Mouse (Mus musculus): Measurements from ENCODE around the gene Pole3. TPM values are rescaled to one million over a fixed set of nuclear protein-coding genes. Genes with fewer than 3 reads are reported as not detected.
"Not testable (repeated sequence)": the region's sequence is repeated elsewhere in the genome, so short reads cannot be mapped to it uniquely, and the experiment has no call there.

Pole3 gene
- polyA plus RNA-seq, 2 experiments = 51.4 to 77.9 TPM

DNA sequence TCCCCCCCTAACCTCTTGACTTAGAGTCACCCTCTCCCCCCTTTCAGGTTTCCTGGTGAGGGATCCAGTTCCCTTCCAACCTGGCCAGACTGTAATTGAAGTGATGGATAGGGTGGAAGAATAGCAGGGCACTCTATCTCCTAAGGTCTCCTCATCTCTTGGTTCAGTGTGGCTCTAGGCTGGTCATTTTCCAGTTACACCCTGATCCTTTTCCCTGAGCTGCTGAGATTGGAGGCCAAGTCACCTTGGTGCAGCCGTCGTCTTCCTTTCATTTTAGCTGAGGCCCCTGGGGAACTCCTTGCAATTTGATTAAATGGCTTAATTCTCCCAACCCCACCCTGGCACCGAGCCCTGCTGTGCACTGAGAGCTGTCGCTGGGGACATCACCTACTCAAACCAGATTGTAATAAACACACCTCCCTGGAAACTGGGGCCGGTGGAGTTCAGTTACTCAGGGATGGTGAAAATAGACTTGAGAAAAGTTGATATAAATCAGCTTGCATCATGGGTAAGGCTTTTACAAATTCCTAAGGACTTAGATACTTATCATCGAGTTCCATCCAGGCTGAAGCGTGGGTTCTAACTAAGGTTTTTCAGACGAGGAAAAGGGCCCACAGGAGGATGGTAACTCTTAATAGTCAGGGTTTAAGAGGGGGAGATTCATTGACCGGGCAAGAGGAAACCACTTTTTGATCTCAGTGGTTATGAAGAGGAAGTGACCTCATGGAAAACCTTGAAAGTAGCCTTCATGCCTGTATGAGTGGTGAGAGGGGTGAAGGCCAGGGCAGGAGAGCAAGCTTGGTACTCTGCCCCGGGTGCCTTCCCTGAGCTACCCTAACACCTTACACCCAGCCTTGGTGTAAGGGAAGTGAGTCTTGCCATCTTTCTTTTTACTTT, 43.9 kb downstream of the Pole3 start:
- H3K9ac ChIP-seq (ENCODE audit: low read depth, low read length, severe bottlenecking) = no peak overlapping the region
- peak overlapping the region; percentile 93; the same call in 1 of the 2 replicates for H3K4me2 ChIP-seq (replicated peaks; ENCODE audit: low read depth, low read length, severe bottlenecking)
- no peak for TF ChIP-seq POLR2A (IDR thresholded peaks at IDR 0.05; ENCODE audit: borderline replicate concordance, extremely low read depth, insufficient read depth, insufficient read length)
- H3K4me3 ChIP-seq (replicated peaks; ENCODE audit: low read length) = no peak overlapping the region
- WGBS = 33% methylated on average over 10 of the region's 10 CpGs
- peaks cover 6% of the 10 kb centered on the region; the same call in 1 of the 2 replicates for H3K4me1 ChIP-seq (ENCODE audit: control insufficient read depth, insufficient read depth, low read length)
- ATAC-seq (ENCODE audit: low FRiP score, low read depth) (no peak), DNase-seq (ENCODE audit: low spot score) (no peak)
- no peaks in the 10 kb centered on the region for H3K9me3 ChIP-seq (ENCODE audit: control insufficient read depth, low read length)
- H3K27me3 ChIP-seq (ENCODE audit: control insufficient read depth, insufficient read depth, low read length) = peaks cover 17% of the 10 kb centered on the region; the same call in 1 of the 2 replicates
- no peaks in the 10 kb centered on the region for H3K36me3 ChIP-seq (ENCODE audit: control insufficient read depth, insufficient read depth, low read length)
- no peak overlapping the region for H3K27ac ChIP-seq (replicated peaks; ENCODE audit: low read depth, low read length)

GRCm38 (mm10) chr4:62479937-62480708, 44.7 kb downstream of the Pole3 start, which contains the start of gene Bspry:
Gene Bspry, plus strand, starts transcription at chr4:62480053.
- H3K9ac ChIP-seq (ENCODE audit: low read depth, low read length, severe bottlenecking) = 0 out of 2 replicates have a peak within 1 kb of the TSS, but pooled peaks have one; percentile 25
- DNase-seq (ENCODE audit: low spot score) = no peak

DNA sequence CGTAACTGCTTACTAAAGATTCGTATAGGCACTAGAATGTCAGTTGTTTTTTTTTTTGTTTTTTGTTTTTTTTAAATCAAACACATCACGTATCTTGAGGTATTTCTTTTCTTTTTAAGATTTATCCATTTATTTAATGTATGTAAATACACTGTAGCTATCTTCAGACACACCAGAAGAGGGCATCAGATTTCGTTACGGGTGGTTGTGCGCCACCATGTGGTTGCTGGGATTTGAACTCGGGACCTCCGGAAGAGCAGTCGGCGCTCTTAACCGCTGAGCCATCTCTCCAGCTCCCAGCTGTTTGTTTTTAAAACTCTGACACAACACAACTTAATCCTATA, 45.3 kb downstream of the Pole3 start:
- peak overlapping the region; percentile 44 for H3K4me3 ChIP-seq (replicated peaks; ENCODE audit: low read length)
- DNase-seq (ENCODE audit: low spot score); H3K4me1 ChIP-seq (ENCODE audit: control insufficient read depth, insufficient read depth, low read length); ATAC-seq (ENCODE audit: low FRiP score, low read depth); H3K9ac ChIP-seq (ENCODE audit: low read depth, low read length, severe bottlenecking); H3K9me3 ChIP-seq (ENCODE audit: control insufficient read depth, low read length); H3K36me3 ChIP-seq (ENCODE audit: control insufficient read depth, insufficient read depth, low read length); H3K27ac ChIP-seq (replicated peaks; ENCODE audit: low read depth, low read length): not testable (repeated sequence)
- 14% methylated on average over 11 of the region's 11 CpGs for WGBS
- H3K27me3 ChIP-seq (ENCODE audit: control insufficient read depth, insufficient read depth, low read length) = peaks cover 17% of the 10 kb centered on the region; the same call in 1 of the 2 replicates
- H3K4me2 ChIP-seq (replicated peaks; ENCODE audit: low read depth, low read length, severe bottlenecking) = peak overlapping the region; percentile 93

More at GRCm38 (mm10) chr4:62479937-62480708, 44.7 kb downstream of the Pole3 start, which contains the start of gene Bspry:
- WGBS = 1% methylated on average over 42 of the region's 71 CpGs
- no peaks in the 10 kb centered on the region for H3K36me3 ChIP-seq (ENCODE audit: control insufficient read depth, insufficient read depth, low read length)
- peak; percentile 76 for ATAC-seq (ENCODE audit: low FRiP score, low read depth)
- peaks cover 6% of the 10 kb centered on the region; the same call in 1 of the 2 replicates for H3K4me1 ChIP-seq (ENCODE audit: control insufficient read depth, insufficient read depth, low read length)
- no peak within 1 kb of the TSS for H3K27ac ChIP-seq (replicated peaks; ENCODE audit: low read depth, low read length)
- H3K27me3 ChIP-seq (ENCODE audit: control insufficient read depth, insufficient read depth, low read length) = peaks cover 17% of the 10 kb centered on the region; the same call in 1 of the 2 replicates
- H3K4me3 ChIP-seq (replicated peaks; ENCODE audit: low read length) = peak within 1 kb of the TSS; percentile 44
- no peaks in the 10 kb centered on the region for H3K9me3 ChIP-seq (ENCODE audit: control insufficient read depth, low read length)
- no peak for TF ChIP-seq POLR2A (IDR thresholded peaks at IDR 0.05; ENCODE audit: borderline replicate concordance, extremely low read depth, insufficient read depth, insufficient read length)
- peak within 1 kb of the TSS; percentile 93 for H3K4me2 ChIP-seq (replicated peaks; ENCODE audit: low read depth, low read length, severe bottlenecking)

- Histone ChIP-seq H3K36me3 (ENCODE audit: control insufficient read depth, insufficient read depth, low read length) (no peaks in the 10 kb centered on the region), H3K4me3 (replicated peaks; ENCODE audit: low read length) (no peak overlapping the region), H3K27ac (replicated peaks; ENCODE audit: low read depth, low read length) (no peak overlapping the region), H3K9me3 (ENCODE audit: control insufficient read depth, low read length) (no peaks in the 10 kb centered on the region), H3K9ac (ENCODE audit: low read depth, low read length, severe bottlenecking) (no peak overlapping the region), H3K4me1 (ENCODE audit: control insufficient read depth, insufficient read depth, low read length) (peaks cover 6% of the 10 kb centered on the region; the same call in 1 of the 2 replicates), H3K27me3 (ENCODE audit: control insufficient read depth, insufficient read depth, low read length) (peaks cover 17% of the 10 kb centered on the region; the same call in 1 of the 2 replicates), H3K4me2 (replicated peaks; ENCODE audit: low read depth, low read length, severe bottlenecking) (no peak overlapping the region)
- no peak for TF ChIP-seq POLR2A (IDR thresholded peaks at IDR 0.05; ENCODE audit: borderline replicate concordance, extremely low read depth, insufficient read depth, insufficient read length)
- WGBS = 72% methylated on average over 6 of the region's 6 CpGs
- ATAC-seq (ENCODE audit: low FRiP score, low read depth) (no peak), DNase-seq (ENCODE audit: low spot score) (no peak)
Observed at GRCm38 (mm10) chr4:62477542-62478244, 47.2 kb downstream of the Pole3 start.

Data from limb, embryonic 14.5 days (tissue).